Mouse (Mus musculus) myocyte (in vitro differentiated cells): Measurements from ENCODE around the gene Sprr1a. TPM values are rescaled to one million over a fixed set of nuclear protein-coding genes. Genes with fewer than 3 reads are reported as not detected.

Source experiments
- H3K27me3 ChIP-seq: one replicate; pipeline ENCODE4 v1.6.1; 2011; ENCODE audit not compliant: control insufficient read depth, insufficient read depth, insufficient read length
- H3K36me3 ChIP-seq: one replicate; pipeline ENCODE4 v1.6.1; 2011; ENCODE audit not compliant: control insufficient read depth, insufficient read depth
- H3K4me2 ChIP-seq: one replicate; pipeline ENCODE4 v1.6.1; 2011; ENCODE audit warnings: low read depth, control low read depth
- H3K4me3 ChIP-seq: one replicate; pipeline ENCODE4 v1.5.1; 2011; ENCODE audit warnings: mild to moderate bottlenecking, control low read depth, moderate library complexity
- H3K79me2 ChIP-seq: one replicate; pipeline ENCODE4 v1.6.1; 2011; ENCODE audit not compliant: control insufficient read depth, insufficient read depth
- H3ac ChIP-seq: one replicate; pipeline ENCODE4 v1.6.1; 2011; ENCODE audit not compliant: control insufficient read depth, insufficient read length
- CEBPB ChIP-seq: IDR thresholded peaks from 2 replicates; pipeline ENCODE4 v1.6.1; 2011; ENCODE audit warnings: mild to moderate bottlenecking, moderate library complexity; ENCODE audit not compliant: poor library complexity, insufficient read depth, severe bottlenecking
- E2F4 ChIP-seq: IDR thresholded peaks from one replicate; pipeline ENCODE4 v1.6.1; 2011; ENCODE audit warnings: mild to moderate bottlenecking, control low read depth, moderate library complexity; ENCODE audit not compliant: insufficient read depth
- MAX ChIP-seq: IDR thresholded peaks from one replicate; pipeline ENCODE4 v1.6.1; 2011; ENCODE audit warnings: low read depth, mild to moderate bottlenecking, control low read depth
- MYOD1 ChIP-seq, 3 experiments: IDR thresholded peaks; one replicate each; pipeline ENCODE4 v1.6.1; 2011; ENCODE audit warnings: control low read depth in 2 of 3, low read depth in 2 of 3, mild to moderate bottlenecking in 2 of 3, moderate library complexity in 1 of 3; ENCODE audit not compliant: insufficient read length in 2 of 3, control insufficient read depth in 1 of 3
- MYOG ChIP-seq, 3 experiments: IDR thresholded peaks; one replicate each; pipeline ENCODE4 v1.6.1; 2011; ENCODE audit warnings: control low read depth in 2 of 3, low read depth in 2 of 3, mild to moderate bottlenecking in 2 of 3; ENCODE audit not compliant: insufficient read length in 2 of 3, control insufficient read depth in 1 of 3, insufficient read depth in 1 of 3
- POLR2A ChIP-seq: IDR thresholded peaks from one replicate; pipeline ENCODE4 v1.6.1; 2011; ENCODE audit warnings: low read depth, mild to moderate bottlenecking, control low read depth, moderate library complexity; ENCODE audit not compliant: insufficient read length
- POLR2AphosphoS2 ChIP-seq: IDR thresholded peaks from one replicate; pipeline ENCODE4 v1.6.1; 2011; ENCODE audit warnings: low read depth, control low read depth; ENCODE audit not compliant: insufficient read length
- REST ChIP-seq: IDR thresholded peaks from one replicate; pipeline ENCODE4 v1.6.1; 2011; ENCODE audit warnings: mild to moderate bottlenecking, control low read depth, moderate library complexity; ENCODE audit not compliant: insufficient read depth, insufficient read length
- SRF ChIP-seq: IDR thresholded peaks from one replicate; pipeline ENCODE4 v1.6.1; 2011; ENCODE audit warnings: low read depth; ENCODE audit not compliant: control insufficient read depth, insufficient read length
- TCF12 ChIP-seq: IDR thresholded peaks from one replicate; pipeline ENCODE4 v1.6.1; 2011; ENCODE audit warnings: mild to moderate bottlenecking, control low read depth; ENCODE audit not compliant: poor library complexity, insufficient read depth, severe bottlenecking
- TCF3 ChIP-seq: IDR thresholded peaks from one replicate; pipeline ENCODE4 v1.6.1; 2011; ENCODE audit warnings: low read depth, control low read depth; ENCODE audit not compliant: insufficient read length
- USF1 ChIP-seq: IDR thresholded peaks from one replicate; pipeline ENCODE4 v1.6.1; 2011; ENCODE audit warnings: low read depth, mild to moderate bottlenecking, control low read depth, moderate library complexity
- polyA plus RNA-seq: library from polyadenylated mRNA; unstranded; fragments of >200 nt; fragmentation: generic; extraction: Trizol; gene quantifications from one replicate; pipeline ENCODE4 v1.2.1, GENCODE M21; 2012; ENCODE audit warnings: missing spikeins

Sprr1a gene
- polyA plus RNA-seq, 1 experiment, result 9.2 TPM

GRCm38 (mm10) chr3:92438689-92439088 is 47.0 kb downstream of the Sprr1a start, which contains the start of gene Sprr1b:
Sprr1b (minus strand) TSS chr3:92438789.
- TF ChIP-seq POLR2AphosphoS2, result no peak
- no peak for TF ChIP-seq POLR2A
- TF ChIP-seq CEBPB, result no peak
- TF ChIP-seq E2F4, result no peak
- no peak for TF ChIP-seq USF1
- TF ChIP-seq TCF12, result no peak
- TF ChIP-seq TCF3, result no peak
- TF ChIP-seq SRF, result no peak
- TF ChIP-seq REST, result no peak
- TF ChIP-seq MYOD1 (IDR thresholded peaks at IDR 0.05; ENCODE audit: control insufficient read depth in 1 of 3, insufficient read length in 2 of 3, low read depth in 2 of 3), result no peak
- TF ChIP-seq MYOG (IDR thresholded peaks at IDR 0.05; ENCODE audit: control insufficient read depth in 1 of 3, insufficient read depth in 1 of 3, insufficient read length in 2 of 3, low read depth in 2 of 3), result no peak
- no peak for TF ChIP-seq MAX
- Histone ChIP-seq H3K79me2 (no peaks in the 10 kb centered on the region), H3K4me2 (no peak within 1 kb of the TSS), H3K27me3 (no peaks in the 10 kb centered on the region), H3ac (no peak within 1 kb of the TSS), H3K36me3 (no peaks in the 10 kb centered on the region), H3K4me3 (no peak within 1 kb of the TSS)

Other genes starting within 250 kb of the Sprr1a start
- 0.25 TPM for gene Sprr2a3, start 200.5 kb downstream of the Sprr1a start, polyA plus RNA-seq
- 0.06 TPM for gene Sprr2b, start 169.3 kb downstream of the Sprr1a start, polyA plus RNA-seq
- not detected for gene Sprr2d, start 146.8 kb downstream of the Sprr1a start, polyA plus RNA-seq
- not detected for gene Sprr2e, start 133.8 kb downstream of the Sprr1a start, polyA plus RNA-seq
- gene Sprr2f, start 120.7 kb downstream of the Sprr1a start, polyA plus RNA-seq, result not detected
- 0.06 TPM for gene Sprr2h, start 100.2 kb downstream of the Sprr1a start, polyA plus RNA-seq
- not detected for gene Sprr2i, start 77.9 kb downstream of the Sprr1a start, polyA plus RNA-seq
- not detected for gene Sprr2j-ps, start 67.8 kb downstream of the Sprr1a start, polyA plus RNA-seq
- 13.6 TPM for gene Gm9774, start 56.5 kb downstream of the Sprr1a start, polyA plus RNA-seq
- 2.8 TPM for gene Sprr2k, start 53.3 kb downstream of the Sprr1a start, polyA plus RNA-seq
- gene Sprr1b, start 47.1 kb downstream of the Sprr1a start, polyA plus RNA-seq, result 0.05 TPM
- gene Sprr3, start 27.2 kb downstream of the Sprr1a start, polyA plus RNA-seq, result not detected
- not detected for gene Sprr4, start 14.6 kb upstream of the Sprr1a start, polyA plus RNA-seq
- gene 2310046K23Rik, start 48.6 kb upstream of the Sprr1a start, polyA plus RNA-seq, result not detected
- gene Ivl, start 87.8 kb upstream of the Sprr1a start, polyA plus RNA-seq, result not detected
- gene Smcp, start 103.1 kb upstream of the Sprr1a start, polyA plus RNA-seq, result not detected
- gene 2210017I01Rik, start 121.6 kb upstream of the Sprr1a start, polyA plus RNA-seq, result not detected
- not detected for gene Lce6a, start 135.8 kb upstream of the Sprr1a start, polyA plus RNA-seq
- not detected for gene Lce1a1, start 162.4 kb upstream of the Sprr1a start, polyA plus RNA-seq
- gene Lce1b, start 171.0 kb upstream of the Sprr1a start, polyA plus RNA-seq, result not detected
- gene Lce1a2, start 184.4 kb upstream of the Sprr1a start, polyA plus RNA-seq, result not detected
- not detected for gene Lce1c, start 193.4 kb upstream of the Sprr1a start, polyA plus RNA-seq
- gene Lce1d, start 201.3 kb upstream of the Sprr1a start, polyA plus RNA-seq, result not detected
- not detected for gene Lce1e, start 223.2 kb upstream of the Sprr1a start, polyA plus RNA-seq
- gene Lce1f, start 234.5 kb upstream of the Sprr1a start, polyA plus RNA-seq, result 0.19 TPM